Mouse (Mus musculus) C2C12 (cell line): ENCODE data around the gene Robo1.

Experiments
- CTCF ChIP-seq: IDR thresholded peaks from one replicate; pipeline ENCODE4 v1.5.1; 2011; ENCODE audit not compliant: control insufficient read depth, insufficient read depth, insufficient read length
- MAX ChIP-seq: IDR thresholded peaks from one replicate; pipeline ENCODE4 v1.6.1; 2011; ENCODE audit warnings: mild to moderate bottlenecking, control low read depth

- no peak for TF ChIP-seq MAX
- TF ChIP-seq CTCF, result no peak
These were observed 411.0 kb downstream of the Robo1 start for GRCm38 (mm10) chr16:72719063-72719462.
